Mouse (Mus musculus) brain, embryonic 14.5 days (tissue): ENCODE measurements around the gene Ypel1. TPM values are rescaled to one million over a fixed set of nuclear protein-coding genes. Genes with fewer than 3 reads are reported as not detected.
A peak's percentile ranks its signal among the peaks of the same experiment; 100 is the strongest.

Experiments used
- DNase-seq: peaks from one replicate; pipeline ENCODE4 v3.0.0-alpha.2; 2011; ENCODE audit warnings: low read depth
- CTCF ChIP-seq: fragments of 200-500 bp; IDR thresholded peaks from 2 replicates; pipeline ENCODE4 v1.5.1; 2012; ENCODE audit warnings: inconsistent platforms, mild to moderate bottlenecking, moderate library complexity, borderline replicate concordance; ENCODE audit not compliant: insufficient read depth, insufficient read length; ENCODE audit errors: extremely low read depth
- POLR2A ChIP-seq: fragments of 200-500 bp; IDR thresholded peaks from 2 replicates; pipeline ENCODE4 v1.6.1; 2012; ENCODE audit warnings: mild to moderate bottlenecking, inconsistent platforms, borderline replicate concordance; ENCODE audit not compliant: poor library complexity, insufficient read depth, insufficient read length, severe bottlenecking; ENCODE audit errors: extremely low read depth
- polyA plus RNA-seq: library from polyadenylated mRNA; depleted of rRNA; stranded (reverse); fragments of >200 nt; gene quantifications from 2 replicates; pipeline ENCODE4 v1.2.3, GENCODE M21; 2012

Gene Ypel1
- polyA plus RNA-seq, 1 experiment: 74.8 TPM

GRCm38 (mm10) chr16:17067552-17067951 is 1.9 kb upstream of the Ypel1 start:
- DNase-seq: no peak

GRCm38 (mm10) chr16:17070716-17071115 is 1.2 kb downstream of the Ypel1 start:
- DNase-seq: no peak
- no peak for TF ChIP-seq CTCF
- no peak for TF ChIP-seq POLR2A

More at GRCm38 (mm10) chr16:17067552-17067951, 1.9 kb upstream of the Ypel1 start:
- TF ChIP-seq POLR2A (no peak), CTCF (no peak)

- TF ChIP-seq CTCF: no peak
- TF ChIP-seq POLR2A: no peak
- DNase-seq: no peak
Measured at GRCm38 (mm10) chr16:17073000-17073399, 3.5 kb downstream of the Ypel1 start.

GRCm38 (mm10) chr16:17076301-17076700 is 6.8 kb downstream of the Ypel1 start:
- no peak for DNase-seq
- TF ChIP-seq POLR2A: no peak
- TF ChIP-seq CTCF: no peak

- DNase-seq: no peak
Measured at GRCm38 (mm10) chr16:17076869-17077268, 7.4 kb downstream of the Ypel1 start.

GRCm38 (mm10) chr16:17078101-17078500 is 8.6 kb downstream of the Ypel1 start:
- no peak for TF ChIP-seq CTCF
- DNase-seq: peak; percentile 82

More at GRCm38 (mm10) chr16:17076869-17077268, 7.4 kb downstream of the Ypel1 start:
- no peak; the same call in 1 of the 2 replicates for TF ChIP-seq CTCF
- TF ChIP-seq POLR2A: no peak

GRCm38 (mm10) chr16:17082121-17082792 is 12.8 kb downstream of the Ypel1 start:
- DNase-seq: no peak
- TF ChIP-seq CTCF (no peak), POLR2A (no peak)

- TF ChIP-seq POLR2A: no peak
- TF ChIP-seq CTCF: no peak
- no peak for DNase-seq
Measured at GRCm38 (mm10) chr16:17085636-17086035, 16.1 kb downstream of the Ypel1 start.

- DNase-seq: no peak
- TF ChIP-seq POLR2A (no peak), CTCF (no peak)
Measured at GRCm38 (mm10) chr16:17086241-17086640, 16.7 kb downstream of the Ypel1 start.

GRCm38 (mm10) chr16:17086669-17087193 is 17.2 kb downstream of the Ypel1 start:
- DNase-seq: no peak
- no peak for TF ChIP-seq POLR2A
- no peak for TF ChIP-seq CTCF

- peak; percentile 13; the same call in 1 of the 2 replicates for TF ChIP-seq CTCF
- no peak for TF ChIP-seq POLR2A
- DNase-seq: peak; percentile 24
Measured at GRCm38 (mm10) chr16:17088346-17088745, 18.9 kb downstream of the Ypel1 start.

- no peak for TF ChIP-seq POLR2A
- no peak for TF ChIP-seq CTCF
- no peak for DNase-seq
Measured at GRCm38 (mm10) chr16:17096938-17097337, 27.4 kb downstream of the Ypel1 start.
